Mouse (Mus musculus) large intestine, adult 2 months (tissue): ENCODE results near the gene Ddah1. TPM values are rescaled to one million over a fixed set of nuclear protein-coding genes. Genes with fewer than 3 reads are reported as not detected.
A peak's percentile ranks its signal among the peaks of the same experiment; 100 is the strongest.
"Not testable (repeated sequence)": the region's sequence is repeated elsewhere in the genome, so short reads cannot be mapped to it uniquely, and the experiment has no call there.

Experiments used
- DNase-seq: peaks from one replicate; pipeline ENCODE4 v3.0.0-alpha.2; 2012; ENCODE audit warnings: low read depth, low spot score
- WGBS: fragments of 180-500 bp; shearing (Covaris S2); methylation state at CpG from one replicate; pipeline ENCODE4 v1.1.7; 2018; 5-methylcytosine and 5-hydroxymethylcytosine counted together
- polyA plus RNA-seq: library from polyadenylated mRNA; depleted of rRNA; stranded (reverse); fragments of >200 nt; gene quantifications from 2 replicates; pipeline ENCODE4 v1.2.3, GENCODE M21; 2012

Ddah1 gene
- polyA plus RNA-seq, 1 experiment, result 25.1 TPM

GRCm38 (mm10) chr3:145890346-145891132 lies 132.1 kb downstream of the Ddah1 start:
- no peak for DNase-seq
- 93% methylated on average over 18 of the region's 18 CpGs for WGBS

GRCm38 (mm10) chr3:145892451-145892850 lies 134.0 kb downstream of the Ddah1 start:
- DNase-seq, result no peak
- WGBS, result 75% methylated on average over 3 of the region's 3 CpGs

- no peak for DNase-seq
- WGBS, result 81% methylated on average over 12 of the region's 12 CpGs
Measured at GRCm38 (mm10) chr3:145894131-145894530, 135.7 kb downstream of the Ddah1 start.

- no peak for DNase-seq
- WGBS, result 85% methylated on average over 11 of the region's 11 CpGs
Measured at GRCm38 (mm10) chr3:145897749-145898148, 139.3 kb downstream of the Ddah1 start.

GRCm38 (mm10) chr3:145899832-145900231 lies 141.4 kb downstream of the Ddah1 start:
- 75% methylated on average over 8 of the region's 8 CpGs for WGBS
- no peak for DNase-seq

- 89% methylated on average over 8 of the region's 8 CpGs for WGBS
- no peak for DNase-seq
Measured at GRCm38 (mm10) chr3:145903530-145903929, 145.1 kb downstream of the Ddah1 start.

- DNase-seq, result no peak
- 48% methylated on average over 22 of the region's 22 CpGs for WGBS
Measured at GRCm38 (mm10) chr3:145904850-145905776, 146.6 kb downstream of the Ddah1 start.

GRCm38 (mm10) chr3:145906582-145906981 lies 148.1 kb downstream of the Ddah1 start:
- DNase-seq, result no peak
- 73% methylated on average over 9 of the region's 9 CpGs for WGBS

GRCm38 (mm10) chr3:145912512-145912911 lies 154.0 kb downstream of the Ddah1 start:
- no peak for DNase-seq
- 85% methylated on average over 7 of the region's 7 CpGs for WGBS

- 55% methylated on average over 6 of the region's 6 CpGs for WGBS
- DNase-seq, result no peak
Measured at GRCm38 (mm10) chr3:145913263-145913662, 154.8 kb downstream of the Ddah1 start.

- 69% methylated on average over 7 of the region's 7 CpGs for WGBS
- not testable (repeated sequence) for DNase-seq
Measured at GRCm38 (mm10) chr3:145913942-145914341, 155.5 kb downstream of the Ddah1 start.

GRCm38 (mm10) chr3:145916374-145916773 lies 157.9 kb downstream of the Ddah1 start:
- no peak for DNase-seq
- WGBS, result 79% methylated on average over 5 of the region's 5 CpGs

- DNase-seq, result no peak
- WGBS, result 84% methylated on average over 4 of the region's 4 CpGs
Measured at GRCm38 (mm10) chr3:145916826-145917225, 158.4 kb downstream of the Ddah1 start.

- no peak for DNase-seq
- 47% methylated on average over 11 of the region's 11 CpGs for WGBS
Measured at GRCm38 (mm10) chr3:145922019-145922854, 163.8 kb downstream of the Ddah1 start, which contains the start of gene Bcl10. Gene Bcl10 (plus strand): TSS chr3:145922804.

- WGBS, result 27% methylated on average over 3 of the region's 3 CpGs
- no peak for DNase-seq
Measured at GRCm38 (mm10) chr3:145922971-145923370, 164.5 kb downstream of the Ddah1 start.

GRCm38 (mm10) chr3:145923874-145924577 lies 165.6 kb downstream of the Ddah1 start:
- WGBS, result under 1% methylated on average over 58 of the region's 58 CpGs
- DNase-seq, result peak; percentile 95

GRCm38 (mm10) chr3:145924649-145925337 lies 166.3 kb downstream of the Ddah1 start:
- DNase-seq, result no peak
- WGBS, result under 1% methylated on average over 39 of the region's 39 CpGs

GRCm38 (mm10) chr3:145925506-145925905 lies 167.0 kb downstream of the Ddah1 start:
- 27% methylated on average over 5 of the region's 5 CpGs for WGBS
- no peak for DNase-seq
